Mouse (Mus musculus) heart, postnatal 0 days (tissue): ENCODE measurements at regions not wholly inside any gene's neighbourhood (a gene's known extent, or its start where the extent isn't known, plus 50 kb on each side); places are given as distances from the start of the nearest gene placed in this dataset.

Source experiments
- CTCF ChIP-seq: IDR thresholded peaks from 2 replicates; pipeline ENCODE4 v1.5.1; 2016; ENCODE audit warnings: antibody characterized with exemption, control low read depth, low read depth
- EP300 ChIP-seq: IDR thresholded peaks from 2 replicates; pipeline ENCODE4 v1.6.1; 2016; ENCODE audit warnings: antibody characterized with exemption, low read depth

DNA sequence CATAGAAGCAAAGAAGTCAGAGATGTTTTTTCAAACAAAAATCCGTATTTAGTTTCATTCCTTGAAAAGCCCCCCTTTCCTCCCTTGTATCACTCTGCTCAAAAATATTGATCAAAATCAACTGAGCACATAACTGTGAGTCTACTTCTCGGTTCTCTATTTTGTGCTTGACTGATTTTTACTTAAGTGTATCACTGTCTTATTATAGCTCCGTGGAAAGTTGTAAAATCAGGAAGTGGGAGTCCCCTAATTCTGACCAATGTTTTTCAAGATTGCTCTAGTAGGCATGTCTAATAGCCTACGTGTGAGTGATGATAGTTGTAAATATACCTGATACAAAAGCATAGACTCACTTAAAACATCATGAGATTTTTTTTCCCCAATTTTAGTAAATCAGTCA lies 58.4 kb upstream of the Fam204a start:
- no peak for TF ChIP-seq CTCF
- TF ChIP-seq EP300 = no peak
